Mouse (Mus musculus) thymus, adult 2 months (tissue): ENCODE results near the gene Zdhhc13. TPM values are rescaled to one million over a fixed set of nuclear protein-coding genes. Genes with fewer than 3 reads are reported as not detected.

Experiments
- DNase-seq: peaks from one replicate; pipeline ENCODE4 v3.0.0; 2021
- H3K27ac ChIP-seq: fragments of 200-500 bp; 2 replicates; pipeline ENCODE4 v1.5.1; 2012; ENCODE audit warnings: low read length, control low read depth; ENCODE audit not compliant: control insufficient read depth, insufficient read depth
- H3K27me3 ChIP-seq: fragments of 200-500 bp; 2 replicates; pipeline ENCODE4 v1.6.1; 2012; ENCODE audit warnings: mild to moderate bottlenecking, low read length, moderate library complexity, mixed read lengths; ENCODE audit not compliant: control insufficient read depth, insufficient read depth
- H3K36me3 ChIP-seq: fragments of 200-500 bp; 2 replicates; pipeline ENCODE4 v1.6.1; 2012; ENCODE audit warnings: mild to moderate bottlenecking, low read length, moderate library complexity; ENCODE audit not compliant: control insufficient read depth, insufficient read depth
- H3K4me1 ChIP-seq: fragments of 200-500 bp; replicated peaks from 2 replicates; pipeline ENCODE4 v1.6.1; 2012; ENCODE audit warnings: low read length; ENCODE audit not compliant: control insufficient read depth, insufficient read depth
- H3K4me3 ChIP-seq: fragments of 200-500 bp; 2 replicates; pipeline ENCODE4 v1.5.1; 2012; ENCODE audit warnings: mild to moderate bottlenecking, low read length, control low read depth, moderate library complexity; ENCODE audit not compliant: control insufficient read depth, insufficient read depth
- CTCF ChIP-seq: fragments of 200-500 bp; IDR thresholded peaks from 2 replicates; pipeline ENCODE4 v1.5.1; 2012; ENCODE audit warnings: mild to moderate bottlenecking, control low read depth, low read length, moderate library complexity, borderline replicate concordance; ENCODE audit not compliant: control insufficient read depth, poor library complexity, insufficient read depth; ENCODE audit errors: extremely low read depth
- POLR2A ChIP-seq: fragments of 200-500 bp; IDR thresholded peaks from 2 replicates; pipeline ENCODE4 v1.6.1; 2012; ENCODE audit warnings: mild to moderate bottlenecking, low read length, control low read depth, moderate library complexity; ENCODE audit not compliant: control insufficient read depth, poor library complexity, insufficient read depth; ENCODE audit errors: extremely low read depth
- WGBS: fragments of 180-500 bp; shearing (Covaris S2); methylation state at CpG from one replicate; pipeline ENCODE4 v1.1.7; 2018; 5-methylcytosine and 5-hydroxymethylcytosine counted together
- polyA plus RNA-seq: library from polyadenylated mRNA; depleted of rRNA; stranded (reverse); fragments of >200 nt; gene quantifications from 2 replicates; pipeline ENCODE4 v1.2.3, GENCODE M21; 2012

The Zdhhc13 gene
- polyA plus RNA-seq, 1 experiment: 19.6 TPM

- TF ChIP-seq POLR2A: no peak
- no peaks in the 10 kb centered on the region for H3K27me3 ChIP-seq
- no peak overlapping the region for H3K27ac ChIP-seq
- no peak for DNase-seq
- 93% methylated on average over 2 of the region's 2 CpGs for WGBS
- H3K36me3 ChIP-seq: no peaks in the 10 kb centered on the region
- H3K4me3 ChIP-seq: no peak overlapping the region
- H3K4me1 ChIP-seq: no peaks in the 10 kb centered on the region
These were observed 16.6 kb upstream of the Zdhhc13 start for GRCm38 (mm10) chr7:48772060-48772734.

- H3K4me1 ChIP-seq: no peaks in the 10 kb centered on the region
These were observed 15.5 kb upstream of the Zdhhc13 start for GRCm38 (mm10) chr7:48773333-48773732.

GRCm38 (mm10) chr7:48774633-48775032 is 14.2 kb upstream of the Zdhhc13 start:
- Histone ChIP-seq H3K4me3 (no peak overlapping the region), H3K27me3 (no peaks in the 10 kb centered on the region), H3K36me3 (no peaks in the 10 kb centered on the region), H3K27ac (no peak overlapping the region), H3K4me1 (no peaks in the 10 kb centered on the region)
- 97% methylated on average over 1 of the region's 1 CpGs for WGBS
- TF ChIP-seq POLR2A: no peak
- no peak for DNase-seq

More at GRCm38 (mm10) chr7:48773333-48773732, 15.5 kb upstream of the Zdhhc13 start:
- DNase-seq: no peak
- TF ChIP-seq POLR2A (no peak), CTCF (no peak)
- H3K27ac ChIP-seq: no peak overlapping the region
- H3K36me3 ChIP-seq: no peaks in the 10 kb centered on the region
- no peaks in the 10 kb centered on the region for H3K27me3 ChIP-seq
- no peak overlapping the region for H3K4me3 ChIP-seq
- 94% methylated on average over 5 of the region's 5 CpGs for WGBS

- H3K36me3 ChIP-seq: no peaks in the 10 kb centered on the region
- TF ChIP-seq CTCF: no peak
- TF ChIP-seq POLR2A: no peak
- H3K27ac ChIP-seq: no peak overlapping the region
- no peaks in the 10 kb centered on the region for H3K27me3 ChIP-seq
- H3K4me1 ChIP-seq: no peaks in the 10 kb centered on the region
- no peak overlapping the region for H3K4me3 ChIP-seq
- WGBS: 100% methylated on average over 1 of the region's 1 CpGs
- DNase-seq: no peak
These were observed 13.4 kb upstream of the Zdhhc13 start for GRCm38 (mm10) chr7:48775436-48775835.

GRCm38 (mm10) chr7:48777721-48778504 is 10.9 kb upstream of the Zdhhc13 start:
- no peaks in the 10 kb centered on the region for H3K36me3 ChIP-seq
- 66% methylated on average over 8 of the region's 8 CpGs for WGBS
- H3K4me3 ChIP-seq: no peak overlapping the region
- no peak for DNase-seq
- no peaks in the 10 kb centered on the region for H3K27me3 ChIP-seq
- H3K27ac ChIP-seq: no peak overlapping the region
- H3K4me1 ChIP-seq: no peaks in the 10 kb centered on the region
- TF ChIP-seq POLR2A: no peak
- no peak for TF ChIP-seq CTCF

- H3K4me3 ChIP-seq: no peak overlapping the region
- no peak overlapping the region for H3K27ac ChIP-seq
- H3K4me1 ChIP-seq: no peaks in the 10 kb centered on the region
- no peaks in the 10 kb centered on the region for H3K27me3 ChIP-seq
- no peaks in the 10 kb centered on the region for H3K36me3 ChIP-seq
- 88% methylated on average over 3 of the region's 3 CpGs for WGBS
- DNase-seq: no peak
- no peak for TF ChIP-seq CTCF
- no peak for TF ChIP-seq POLR2A
These were observed 9.7 kb upstream of the Zdhhc13 start for GRCm38 (mm10) chr7:48779110-48779509.
